Comparison of ENCODE assay signal across 14 mouse cellular contexts in the genomic region with DNA sequence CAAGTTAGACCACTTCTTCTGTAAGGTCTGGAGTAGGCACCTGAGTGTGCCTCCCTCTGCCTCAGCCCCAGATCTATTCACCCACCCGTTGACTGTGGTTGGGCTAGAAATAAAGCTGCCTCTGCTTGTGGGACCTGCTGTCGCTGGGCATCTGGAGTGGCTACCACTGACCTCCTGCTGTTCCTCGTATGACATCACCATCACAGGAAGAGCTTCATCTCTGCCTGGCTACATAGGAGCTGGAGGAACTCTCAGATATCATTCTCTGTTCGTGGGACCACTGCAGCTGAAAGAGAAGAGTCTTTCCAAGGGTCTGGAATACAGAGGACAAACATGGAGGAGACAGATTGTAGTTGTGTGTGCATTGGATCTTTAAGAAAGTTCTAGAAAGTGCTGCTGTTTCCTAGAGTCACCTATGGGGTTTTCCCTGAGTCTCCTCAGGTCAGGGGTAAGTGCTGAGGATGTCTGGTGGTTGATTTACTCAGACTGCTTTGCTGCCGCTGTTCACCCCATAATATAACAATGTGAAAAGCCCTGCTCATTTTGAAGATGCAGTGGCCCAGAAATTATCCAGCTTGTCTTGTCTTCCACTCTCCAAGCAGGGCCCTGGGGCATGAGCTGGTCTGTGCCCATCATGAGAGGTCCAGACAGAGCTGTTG. TPM values are rescaled to one million over a fixed set of nuclear protein-coding genes. Genes with fewer than 3 reads are reported as not detected.
"Had no signal": no experiment of that assay in that cellular context is flagged by ENCODE, and none has a peak within 500 bp of the region (broad histone marks: within the 10 kb centered on the region; RNA-seq: fewer than 3 reads in every experiment).

No protein-coding gene starts in this region.

- H3K27ac ChIP-seq: liver, embryonic 15.5 days; stomach, postnatal 0 days had no signal

- DNase-seq: kidney, adult 8-10 months; kidney, postnatal 25 days; lung, adult 2 months; right cerebral cortex, postnatal 4 days had no signal

- ATAC-seq: intestine, postnatal 0 days; lung, postnatal 0 days; midbrain, embryonic 15.5 days had no signal

- H3K9me3 ChIP-seq: limb, embryonic 10.5 days; liver, embryonic 15.5 days; megakaryocyte, embryonic 14.5 days; midbrain, embryonic 15.5 days had no signal

- H3K4me1 ChIP-seq: liver, embryonic 15.5 days had no signal

- H3K4me3 ChIP-seq: limb, embryonic 10.5 days; liver, embryonic 15.5 days; megakaryocyte, embryonic 14.5 days; midbrain, embryonic 15.5 days had no signal

- H3K36me3 ChIP-seq: limb, embryonic 10.5 days; liver, embryonic 15.5 days; midbrain, embryonic 15.5 days had no signal

- H3K27me3 ChIP-seq: liver, embryonic 15.5 days; midbrain, embryonic 15.5 days had no signal

- H3K9ac ChIP-seq: liver, embryonic 15.5 days; midbrain, embryonic 15.5 days had no signal

- H3K4me2 ChIP-seq: liver, embryonic 11.5 days; liver, embryonic 15.5 days; midbrain, embryonic 11.5 days; midbrain, embryonic 15.5 days had no signal

RNA-seq across cellular contexts. Expression of gene Ntn1, which starts 51.3 kb away (rescaled TPM):
- total RNA-seq: monocyte, adult 5-6 weeks had no signal
